Mouse (Mus musculus) heart, postnatal 0 days (tissue): ENCODE measurements around the gene Ccdc144b.

Source experiments
- CTCF ChIP-seq: IDR thresholded peaks from 2 replicates; pipeline ENCODE4 v1.5.1; 2016; ENCODE audit warnings: antibody characterized with exemption, control low read depth, low read depth
- EP300 ChIP-seq: IDR thresholded peaks from 2 replicates; pipeline ENCODE4 v1.6.1; 2016; ENCODE audit warnings: antibody characterized with exemption, low read depth

- no peak for TF ChIP-seq CTCF
- TF ChIP-seq EP300, result no peak
Observed at GRCm38 (mm10) chr3:36087591-36087990, 34.2 kb upstream of the Ccdc144b start.
